Mouse (Mus musculus): ENCODE measurements at regions not wholly inside any gene's neighbourhood (a gene's known extent, or its start where the extent isn't known, plus 50 kb on each side); places are given as distances from the start of the nearest gene placed in this dataset.
"Not testable (repeated sequence)": the region's sequence is repeated elsewhere in the genome, so short reads cannot be mapped to it uniquely, and the experiment has no call there.

- DNase-seq (ENCODE audit: low spot score in 2 of 2) = no peak
These were observed 68.6 kb downstream of the Tomm20 start for GRCm38 (mm10) chr8:126877039-126877365.

GRCm38 (mm10) chr8:126876300-126877038, 69.2 kb downstream of the Tomm20 start:
- peak in 1 of 2 experiments; percentile 34 for DNase-seq (ENCODE audit: low spot score in 2 of 2)

- no peak for DNase-seq (ENCODE audit: low spot score in 2 of 2)
These were observed 70.0 kb downstream of the Tomm20 start for GRCm38 (mm10) chr8:126875491-126876155.

GRCm38 (mm10) chr8:126874846-126875245, 70.8 kb downstream of the Tomm20 start:
- no peak for DNase-seq (ENCODE audit: low spot score in 2 of 2)

GRCm38 (mm10) chr8:126874126-126874730, 71.4 kb downstream of the Tomm20 start:
- DNase-seq (ENCODE audit: low spot score in 2 of 2) = no peak

- DNase-seq (ENCODE audit: low spot score in 2 of 2) = no peak
These were observed 72.3 kb downstream of the Tomm20 start for GRCm38 (mm10) chr8:126873306-126873705.

- no peak for DNase-seq (ENCODE audit: low spot score in 2 of 2)
These were observed 73.1 kb downstream of the Tomm20 start for GRCm38 (mm10) chr8:126872574-126872973.

- no peak for DNase-seq (ENCODE audit: low spot score in 2 of 2)
These were observed 73.5 kb downstream of the Tomm20 start for GRCm38 (mm10) chr8:126872133-126872532.

GRCm38 (mm10) chr8:126869464-126869850, 76.2 kb downstream of the Tomm20 start:
- DNase-seq (ENCODE audit: low spot score in 2 of 2) = no peak

- DNase-seq (ENCODE audit: low spot score in 2 of 2) = no peak
These were observed 76.7 kb downstream of the Tomm20 start for GRCm38 (mm10) chr8:126868831-126869463.

- DNase-seq (ENCODE audit: low spot score in 2 of 2) = no peak
These were observed 78.3 kb downstream of the Tomm20 start for GRCm38 (mm10) chr8:126867121-126867988.

- DNase-seq (ENCODE audit: low spot score in 2 of 2) = no peak
These were observed 81.2 kb downstream of the Tomm20 start for GRCm38 (mm10) chr8:126864314-126864948.

- DNase-seq (ENCODE audit: low spot score in 2 of 2) = not testable (repeated sequence)
These were observed 82.0 kb downstream of the Tomm20 start for GRCm38 (mm10) chr8:126863661-126864060.

- no peak for DNase-seq (ENCODE audit: low spot score in 2 of 2)
These were observed 83.9 kb downstream of the Tomm20 start for GRCm38 (mm10) chr8:126861754-126862153.

GRCm38 (mm10) chr8:126860630-126861029, 85.0 kb downstream of the Tomm20 start:
- no peak for DNase-seq (ENCODE audit: low spot score in 2 of 2)

- DNase-seq (ENCODE audit: low spot score in 2 of 2) = no peak
These were observed 85.8 kb downstream of the Tomm20 start for GRCm38 (mm10) chr8:126859706-126860424.

- DNase-seq (ENCODE audit: low spot score in 2 of 2) = no peak
These were observed 88.1 kb downstream of the Tomm20 start for GRCm38 (mm10) chr8:126857307-126858203.

- no peak for DNase-seq (ENCODE audit: low spot score in 2 of 2)
These were observed 89.7 kb downstream of the Tomm20 start for GRCm38 (mm10) chr8:126855914-126856313.
